Mouse (Mus musculus) A20 (cell line): ENCODE data around the gene Abca7.
A peak's percentile ranks its signal among the peaks of the same experiment; 100 is the strongest.

Experiments used
- DNase-seq: peaks from one replicate; pipeline ENCODE4 v3.0.0-alpha.2; 2011; ENCODE audit warnings: low read depth, low spot score

Abca7 gene

DNA sequence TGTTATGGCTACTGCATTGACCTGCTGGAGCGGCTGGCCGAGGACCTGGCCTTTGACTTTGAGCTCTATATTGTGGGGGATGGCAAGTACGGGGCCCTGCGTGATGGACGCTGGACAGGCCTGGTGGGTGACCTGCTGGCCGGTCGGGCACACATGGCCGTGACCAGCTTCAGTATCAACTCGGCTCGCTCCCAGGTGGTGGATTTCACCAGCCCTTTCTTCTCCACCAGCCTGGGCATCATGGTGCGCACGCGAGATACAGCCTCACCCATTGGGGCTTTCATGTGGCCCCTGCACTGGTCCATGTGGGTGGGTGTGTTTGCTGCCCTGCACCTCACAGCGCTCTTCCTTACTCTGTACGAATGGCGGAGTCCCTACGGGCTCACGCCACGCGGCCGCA lies 22.2 kb upstream of the Abca7 start:
- DNase-seq, result no peak

DNA sequence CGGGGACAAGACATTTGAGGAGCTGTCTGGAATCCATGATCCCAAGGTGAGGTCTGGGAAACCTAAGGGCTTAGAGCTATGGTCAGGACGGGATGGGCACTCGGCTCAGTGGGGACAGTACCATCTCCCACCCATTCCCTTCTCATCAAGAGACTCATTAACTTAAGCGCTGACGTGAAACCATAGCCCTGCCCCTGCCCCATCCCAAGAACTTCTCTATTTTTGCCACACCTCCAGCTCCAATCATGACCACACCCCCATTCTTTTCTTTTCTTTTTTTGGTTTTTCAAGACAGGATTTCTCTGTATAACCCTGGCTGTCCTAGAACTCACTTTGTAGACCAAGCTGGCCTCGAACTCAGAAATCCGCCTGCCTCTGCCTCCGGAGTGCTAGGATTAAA lies 21.6 kb upstream of the Abca7 start:
- no peak for DNase-seq

DNA sequence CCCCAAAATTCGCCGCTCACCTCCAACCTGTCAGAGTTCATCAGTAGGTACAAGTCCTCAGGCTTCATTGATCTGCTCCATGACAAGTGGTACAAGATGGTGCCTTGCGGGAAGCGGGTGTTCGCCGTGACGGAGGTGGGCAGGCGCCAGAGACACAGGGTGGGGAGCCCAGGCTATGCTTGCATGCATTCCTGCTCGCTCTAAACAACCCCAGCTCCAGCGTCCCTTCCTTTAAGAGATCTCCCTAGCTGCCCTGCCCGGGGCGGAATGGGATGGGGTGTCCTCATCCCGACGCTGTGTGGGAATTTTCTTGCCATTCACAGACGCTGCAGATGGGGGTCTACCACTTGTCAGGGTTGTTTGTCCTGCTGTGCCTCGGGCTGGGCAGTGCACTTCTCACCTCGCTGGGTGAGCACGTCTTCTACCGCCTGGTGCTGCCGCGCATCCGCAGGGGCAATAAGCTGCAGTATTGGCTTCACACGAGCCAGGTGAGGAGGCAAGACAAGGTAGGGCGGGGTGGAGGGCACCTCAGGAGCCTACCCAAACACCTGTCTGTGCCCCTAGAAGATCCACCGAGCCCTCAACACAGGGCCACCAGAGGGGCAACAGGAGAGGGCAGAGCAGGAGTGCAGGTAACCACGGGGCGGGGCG lies 20.1 kb upstream of the Abca7 start:
- no peak for DNase-seq

DNA sequence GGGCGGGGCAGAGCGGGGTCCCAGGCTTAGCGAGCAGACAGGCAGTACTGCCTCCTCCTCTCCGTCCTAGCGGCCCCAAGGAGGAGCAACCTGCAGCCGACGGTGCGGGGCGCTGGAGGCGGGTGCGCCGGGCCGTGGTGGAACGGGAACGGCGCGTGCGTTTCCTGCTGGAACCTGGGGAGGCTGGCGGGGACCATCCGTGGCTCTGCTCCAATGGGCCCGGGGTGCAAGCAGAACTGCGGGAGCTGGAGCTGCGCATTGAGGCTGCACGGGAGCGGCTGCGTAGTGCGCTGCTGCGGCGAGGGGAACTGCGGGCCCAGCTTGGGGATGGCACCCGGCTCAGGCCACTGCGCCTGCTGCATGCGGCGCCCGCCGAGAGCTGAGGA lies 19.6 kb upstream of the Abca7 start:
- DNase-seq, result no peak

DNA sequence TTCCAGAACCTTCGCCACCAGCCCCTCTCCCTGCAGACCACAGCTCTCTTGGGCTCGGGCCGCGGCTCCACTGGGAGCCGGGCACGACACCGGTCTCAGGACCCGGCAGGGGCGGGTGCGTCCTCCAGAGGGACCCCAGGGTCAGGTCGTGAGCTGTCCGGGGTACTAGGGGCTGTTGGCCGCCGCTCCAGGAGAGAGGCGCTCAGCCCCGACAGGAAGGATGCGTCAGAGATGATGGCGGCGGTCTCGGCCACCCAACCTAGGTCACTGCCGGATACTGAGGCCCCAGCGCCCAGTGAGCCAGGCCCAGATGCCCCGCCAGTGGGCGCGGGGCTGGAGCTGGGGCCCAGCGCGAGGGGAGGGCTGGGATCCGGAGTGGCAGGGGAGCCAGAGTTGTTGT lies 19.0 kb upstream of the Abca7 start:
- no peak for DNase-seq

DNA sequence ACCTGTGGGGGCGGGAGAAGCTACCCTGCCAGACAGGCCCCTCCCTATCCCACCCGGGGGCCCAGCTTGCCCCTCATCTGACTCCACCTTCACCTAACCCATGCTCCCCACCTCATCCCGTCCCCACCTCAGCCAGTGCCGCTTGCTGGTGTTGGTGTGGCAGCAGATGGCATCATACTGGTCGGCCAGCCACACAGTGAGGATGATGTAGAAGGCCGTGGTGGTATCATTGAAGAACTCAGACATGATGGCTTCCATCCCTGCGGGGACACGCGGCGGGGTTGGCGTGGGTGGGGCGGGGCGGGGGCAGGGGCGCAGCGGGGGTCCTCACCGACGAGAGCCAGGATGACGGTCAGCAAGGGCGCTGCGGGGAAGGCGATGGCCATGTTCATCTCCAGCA lies 18.2 kb upstream of the Abca7 start:
- DNase-seq, result no peak

DNA sequence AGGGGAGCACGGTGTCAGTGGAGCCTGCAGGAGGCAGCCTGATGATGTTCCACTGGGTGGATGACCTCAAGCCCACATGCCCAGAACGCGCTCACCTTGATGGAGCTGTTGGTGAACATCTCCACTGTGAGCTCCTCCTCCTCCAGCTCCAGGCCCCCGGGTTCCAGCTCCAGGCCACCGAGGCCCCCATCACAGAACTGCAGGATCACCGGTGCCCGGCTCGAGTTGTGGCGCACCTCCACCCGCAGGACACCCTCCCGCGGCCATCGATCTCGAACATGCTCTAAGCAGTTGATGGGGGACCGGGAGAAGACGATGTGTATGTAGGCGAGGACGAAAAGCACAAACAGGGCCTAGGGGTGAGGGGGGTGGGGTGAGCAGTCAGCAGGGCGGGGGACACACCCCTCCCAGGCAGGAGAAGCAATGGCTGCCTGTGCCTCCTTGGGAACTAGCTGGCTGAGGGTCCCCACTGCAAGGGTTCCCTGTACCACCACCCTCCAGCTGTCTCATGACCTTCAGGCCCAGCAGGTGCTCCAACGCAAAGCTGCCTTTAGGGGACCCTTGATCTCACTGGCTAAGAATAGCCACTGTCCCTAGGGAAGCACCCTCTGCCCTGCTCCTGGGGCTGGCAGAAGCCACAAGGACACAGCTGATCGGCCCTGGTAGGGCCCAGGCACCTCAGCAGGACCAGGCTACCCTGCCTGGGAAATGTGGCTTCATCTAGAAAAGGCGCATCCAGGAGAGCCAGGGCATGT lies 16.7 kb upstream of the Abca7 start:
- no peak for DNase-seq

DNA sequence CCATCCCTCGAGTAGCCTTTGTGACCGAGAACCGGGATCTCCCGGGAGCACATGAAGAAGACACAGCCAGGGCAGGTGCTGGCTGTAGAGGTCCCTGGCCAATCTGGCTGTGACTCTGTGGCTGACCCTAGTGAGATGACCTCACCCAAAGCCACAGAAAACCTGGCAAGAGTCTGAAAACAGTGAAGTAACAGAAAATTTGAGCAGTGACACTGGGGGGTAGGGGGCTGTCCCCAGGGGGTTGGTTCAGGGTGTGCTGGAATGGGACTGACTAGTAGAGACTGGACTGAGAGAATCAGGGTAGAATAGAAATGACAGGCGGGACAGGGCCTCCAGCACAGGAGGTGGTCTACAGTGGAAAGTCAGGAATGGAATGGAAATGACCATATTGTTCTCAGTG lies 13.1 kb upstream of the Abca7 start:
- DNase-seq, result no peak

DNA sequence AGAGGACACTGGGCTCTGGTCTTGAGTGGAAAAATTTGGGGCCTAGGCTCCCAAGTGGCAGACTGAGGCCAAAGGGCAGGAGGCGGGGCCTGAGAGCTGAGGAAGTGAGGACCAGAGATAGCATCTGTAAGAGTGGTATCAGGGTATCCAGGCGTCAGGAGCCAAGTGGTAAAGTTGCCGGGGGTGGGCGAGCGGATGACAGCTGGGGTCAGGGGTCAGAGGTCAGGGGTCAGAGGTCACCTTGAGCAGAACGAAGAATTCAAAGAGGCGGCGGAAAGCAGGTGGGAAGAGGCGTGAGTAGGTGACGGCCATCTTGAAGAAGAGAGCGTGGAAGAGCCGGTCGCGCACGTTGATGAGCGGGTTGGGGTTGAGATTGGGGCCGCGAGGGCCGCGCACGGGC lies 12.6 kb upstream of the Abca7 start:
- DNase-seq, result peak; percentile 77

DNA sequence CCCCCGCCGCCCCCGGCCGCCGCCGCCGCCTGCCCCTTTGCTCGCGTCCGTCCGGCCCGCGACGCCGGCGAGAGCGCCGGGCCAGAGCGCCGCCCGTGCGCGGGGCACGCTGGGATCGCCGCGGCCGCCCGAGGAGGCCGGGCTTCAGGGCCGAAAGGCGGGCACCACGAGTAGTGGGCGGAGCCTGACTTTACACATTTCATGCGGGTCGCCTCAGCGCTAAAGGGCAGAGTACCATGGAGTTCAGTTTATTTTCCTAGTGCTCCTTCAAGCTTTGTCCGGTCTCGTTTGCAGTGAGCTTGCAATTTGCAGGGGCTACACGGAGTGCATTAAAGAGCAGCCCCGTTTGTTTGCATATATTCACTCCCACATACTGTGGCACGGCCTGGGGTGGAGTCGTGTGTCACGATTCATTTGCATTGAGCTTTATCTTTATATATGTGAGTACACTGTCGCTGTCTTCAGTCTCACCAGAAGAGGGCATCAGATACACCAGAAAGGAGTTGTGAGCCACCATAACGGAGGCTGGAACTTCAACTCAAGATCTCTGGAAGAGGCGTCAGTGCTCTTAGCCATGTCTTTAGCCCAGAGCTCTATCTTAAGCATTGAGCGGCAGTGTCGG lies 12.0 kb upstream of the Abca7 start, which contains the start of gene Tmem259:
Gene Tmem259, minus strand, starts transcription at position 136 of the 622 bp plus-strand sequence.
- peak; percentile 97 for DNase-seq

DNA sequence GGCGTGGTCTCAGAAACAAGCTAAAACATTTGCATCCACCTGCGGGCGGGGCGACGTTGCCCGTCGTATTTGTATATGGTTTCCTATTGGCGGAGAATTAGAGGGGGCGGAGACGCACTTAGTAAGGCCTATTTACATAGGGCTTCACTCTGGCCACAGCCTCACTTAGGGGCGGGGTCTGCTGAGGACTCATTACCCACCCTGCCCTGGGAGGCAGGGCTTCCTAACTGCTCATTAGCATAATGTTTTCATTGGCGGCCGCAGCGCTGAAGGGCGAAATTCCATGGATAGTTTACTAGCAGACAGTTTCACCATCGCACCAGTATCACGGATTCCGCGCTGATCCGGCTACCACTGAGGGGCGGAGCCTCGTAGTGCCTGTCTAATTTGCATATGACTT lies 11.4 kb upstream of the Abca7 start:
- DNase-seq, result peak; percentile 100

DNA sequence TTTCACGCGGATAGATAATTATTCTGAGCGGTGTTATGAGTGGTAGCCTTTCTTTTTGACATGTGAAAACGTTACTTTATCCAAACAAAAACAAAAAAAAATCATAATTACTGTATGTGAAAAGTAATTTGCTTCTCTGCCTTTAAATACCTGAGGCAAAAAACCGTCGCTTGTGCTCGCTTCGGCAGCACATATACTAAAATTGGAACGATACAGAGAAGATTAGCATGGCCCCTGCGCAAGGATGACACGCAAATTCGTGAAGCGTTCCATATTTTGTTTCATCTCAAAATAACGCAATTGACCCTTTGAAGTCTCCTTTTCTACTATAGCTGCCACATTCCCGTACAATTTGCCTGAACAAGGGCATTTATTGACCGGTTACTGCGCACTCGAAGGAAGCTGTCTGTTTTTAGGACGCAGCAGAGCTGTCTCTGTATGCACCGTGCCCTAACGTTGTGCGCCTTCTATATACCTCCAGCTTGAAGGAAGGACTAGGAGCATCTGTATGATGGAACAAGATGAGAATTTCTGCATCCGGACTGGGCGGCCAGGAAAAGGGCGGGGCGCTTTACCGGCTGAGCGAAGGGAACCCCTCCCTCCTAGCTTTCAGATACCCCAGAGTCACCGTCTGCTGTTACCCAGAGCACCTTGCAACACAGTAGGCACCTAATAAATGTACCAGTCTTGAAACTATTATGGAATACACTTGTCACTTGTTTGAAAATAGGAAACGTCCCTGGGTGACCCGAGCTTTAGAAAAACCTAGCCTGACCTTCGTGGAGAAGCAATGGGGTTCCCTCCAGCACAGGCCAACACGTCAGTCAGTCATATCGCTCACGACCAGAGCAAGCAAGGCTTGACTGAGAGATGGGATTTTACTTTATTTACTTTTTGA lies 10.7 kb upstream of the Abca7 start:
- DNase-seq, result peak; percentile 91

DNA sequence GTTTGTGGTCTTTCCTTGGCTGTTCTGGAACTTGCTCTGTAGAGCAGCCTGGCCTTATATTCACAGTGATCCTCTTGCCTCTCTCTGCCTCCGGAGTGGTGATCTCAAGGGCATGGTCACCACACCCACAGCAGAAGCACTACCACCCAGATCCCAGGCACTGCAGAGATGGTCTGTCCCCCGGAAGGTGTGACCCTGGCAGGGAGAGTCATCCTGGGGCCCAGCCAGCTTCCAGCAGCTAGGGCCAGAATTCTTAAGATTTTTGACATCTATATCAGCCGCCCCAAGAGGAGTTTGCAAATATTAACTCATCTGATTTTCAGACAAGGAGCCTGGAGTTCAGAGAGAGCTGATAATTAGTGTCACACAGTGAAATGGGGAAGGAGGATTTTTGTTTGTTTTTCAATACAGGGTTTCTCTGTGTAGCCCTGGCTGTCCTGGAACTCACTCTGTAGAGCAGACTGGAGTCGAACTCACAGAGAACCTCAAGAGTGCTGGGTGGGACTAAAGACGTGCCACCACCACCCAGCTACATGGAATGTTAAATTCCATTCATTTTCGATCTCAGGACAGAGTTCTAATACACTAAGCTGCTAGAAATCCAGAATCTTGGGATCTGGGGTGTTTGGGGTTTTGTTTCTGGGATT lies 9.9 kb upstream of the Abca7 start:
- DNase-seq, result peak; percentile 57

DNA sequence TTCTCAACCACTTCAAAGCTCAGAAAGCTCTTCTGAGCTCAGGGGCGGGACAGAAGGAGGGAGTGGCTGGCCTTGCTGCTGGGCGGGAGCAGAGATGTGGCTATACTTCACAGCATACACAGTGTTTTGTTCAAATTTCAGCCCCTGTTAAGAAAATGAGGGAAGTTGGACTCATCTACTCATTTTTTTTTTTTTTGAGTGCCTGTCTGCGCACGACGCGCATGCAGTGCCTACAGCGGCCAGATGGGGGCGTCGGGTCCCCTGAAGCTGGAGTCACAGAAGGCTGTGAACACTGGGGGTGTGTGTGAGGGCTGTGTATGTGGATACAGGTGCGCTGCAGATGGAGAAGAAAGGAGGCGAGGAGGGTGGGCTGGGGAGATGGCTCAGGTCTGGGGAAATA lies 9.3 kb upstream of the Abca7 start:
- peak; percentile 96 for DNase-seq

DNA sequence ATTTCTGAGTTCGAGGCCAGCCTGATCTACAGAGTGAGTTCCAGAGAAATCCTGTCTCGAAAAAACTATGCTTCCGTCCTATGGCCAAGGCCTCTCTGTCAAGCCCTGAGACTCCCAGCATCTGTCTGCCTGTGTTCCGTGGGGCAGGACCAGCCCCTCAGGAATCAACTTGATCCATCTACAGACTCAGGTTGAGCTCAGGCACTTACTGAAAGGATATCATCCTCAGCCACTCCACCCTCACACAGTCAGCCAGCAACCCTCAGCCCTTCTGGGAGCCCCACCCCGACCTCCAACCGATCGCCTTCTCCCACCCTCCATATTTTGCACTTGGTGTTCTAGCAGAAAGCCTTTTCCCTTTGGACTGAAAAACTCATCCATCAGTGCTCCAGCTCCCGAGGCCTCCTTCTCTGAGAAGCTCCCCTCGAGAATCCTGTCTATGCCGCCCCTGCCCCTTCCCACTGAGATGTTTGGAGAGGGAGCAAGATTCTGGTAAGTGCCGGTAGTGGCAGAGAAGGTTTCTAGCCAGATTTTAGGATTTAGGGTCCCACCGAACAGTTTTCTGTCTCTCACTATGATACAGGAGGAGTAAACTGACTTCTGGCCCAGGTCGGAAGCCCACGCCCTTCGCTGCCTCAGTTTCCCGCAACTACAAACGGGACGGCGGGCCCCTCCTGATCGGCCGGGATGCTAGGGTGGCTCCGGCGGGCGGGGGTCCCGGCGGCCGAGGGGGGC lies 8.4 kb upstream of the Abca7 start:
- DNase-seq, result peak; percentile 41

DNA sequence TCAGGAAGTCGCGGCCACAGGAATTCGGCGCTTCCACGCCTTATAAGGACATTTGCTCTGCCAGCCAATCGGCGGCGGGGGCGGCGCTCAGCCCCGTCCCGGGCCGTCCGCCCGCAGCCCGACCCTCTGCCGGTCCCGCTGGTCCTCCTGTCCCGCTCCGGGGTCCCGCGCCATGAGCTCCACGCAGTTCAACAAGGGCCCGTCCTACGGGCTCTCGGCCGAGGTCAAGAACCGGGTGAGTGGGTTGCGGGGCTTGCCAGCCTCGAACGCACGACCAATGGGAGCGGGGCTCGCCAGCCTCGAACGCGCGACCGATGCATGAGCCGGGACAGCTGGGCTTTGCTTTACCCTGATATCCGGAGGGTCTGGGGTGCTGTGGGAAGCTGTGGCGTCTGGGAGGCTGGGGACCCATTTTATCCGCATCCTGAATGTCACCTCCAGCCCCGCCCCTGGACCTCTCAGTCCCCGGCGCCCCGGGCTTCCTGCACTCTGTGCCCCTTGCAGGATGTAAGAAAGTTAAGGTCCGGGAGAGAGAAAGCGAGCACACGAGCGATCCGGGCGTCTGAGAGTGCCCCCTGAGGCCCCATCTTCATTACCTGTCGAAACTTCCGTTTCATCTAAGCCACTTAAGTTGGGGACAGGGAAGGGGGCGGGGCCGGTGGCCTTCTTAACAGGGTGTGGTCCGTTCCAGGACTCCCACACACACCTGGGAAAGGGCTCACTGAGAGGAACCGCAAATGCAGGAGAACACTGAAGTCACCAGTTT lies 7.6 kb upstream of the Abca7 start, which contains the start of gene Cnn2:
Gene Cnn2, plus strand, starts transcription at position 79 of the 766 bp plus-strand sequence.
- peak; percentile 82 for DNase-seq

DNA sequence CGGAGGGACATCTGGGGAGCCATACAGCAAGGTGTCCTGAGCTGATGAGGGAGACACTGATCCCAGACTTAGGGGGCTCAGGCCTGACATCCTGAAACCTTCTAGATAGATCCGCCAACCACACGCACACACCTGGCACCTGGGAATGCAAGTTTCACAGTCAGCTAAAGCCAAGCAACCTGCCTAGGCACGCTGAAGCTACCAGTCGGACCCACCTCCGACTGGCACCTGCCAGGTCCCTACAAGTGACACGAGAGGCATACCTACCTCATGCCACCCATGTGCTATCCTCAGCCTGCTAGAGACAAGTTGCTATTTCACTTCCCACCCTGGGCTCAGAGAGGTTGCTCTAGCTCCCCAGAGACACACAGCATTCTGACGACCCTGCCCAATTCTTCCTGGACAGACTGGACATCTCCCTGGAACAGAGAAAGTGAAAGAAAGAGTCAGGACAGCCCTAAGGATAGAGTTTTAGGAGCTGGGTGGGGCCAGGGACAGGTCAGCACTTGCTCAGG lies 7.0 kb upstream of the Abca7 start:
- no peak for DNase-seq

DNA sequence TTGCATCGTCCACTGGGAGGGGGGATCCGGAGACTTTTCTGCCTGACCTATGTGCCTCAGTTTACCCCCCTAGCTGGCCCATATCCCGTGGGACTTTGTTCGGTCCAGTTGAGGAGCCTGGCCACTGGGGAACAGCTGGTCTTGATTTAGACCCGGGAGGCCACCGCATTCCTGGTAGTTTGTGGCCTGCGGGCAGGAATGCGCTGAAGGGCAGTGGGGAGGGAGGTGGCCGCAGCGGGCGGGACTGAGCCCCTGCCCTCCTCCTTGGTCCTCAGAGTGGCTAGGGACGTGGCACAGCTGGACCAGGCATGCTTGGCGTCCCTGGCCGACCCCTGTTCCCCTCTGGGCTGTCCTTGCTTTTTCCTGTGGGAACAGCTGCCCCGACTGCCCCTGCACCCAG lies 6.4 kb upstream of the Abca7 start:
- no peak for DNase-seq

DNA sequence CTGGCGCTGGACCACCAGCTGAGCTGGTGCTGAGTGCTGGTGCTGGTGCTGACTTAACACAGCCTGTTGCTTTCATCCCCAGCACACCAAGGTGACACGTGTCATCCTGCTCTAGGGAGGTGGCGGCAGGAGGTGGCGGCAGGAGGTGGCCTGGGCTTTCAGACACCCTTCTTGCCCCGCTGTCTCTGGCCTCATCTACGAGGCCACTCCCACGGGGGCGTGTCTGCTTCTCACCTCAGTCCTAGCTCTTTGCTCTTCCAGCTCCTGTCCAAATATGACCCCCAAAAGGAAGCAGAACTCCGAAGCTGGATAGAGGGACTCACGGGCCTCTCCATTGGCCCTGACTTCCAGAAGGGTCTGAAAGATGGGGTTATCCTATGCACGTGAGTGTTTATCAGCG lies 5.2 kb upstream of the Abca7 start:
- DNase-seq, result peak; percentile 27

DNA sequence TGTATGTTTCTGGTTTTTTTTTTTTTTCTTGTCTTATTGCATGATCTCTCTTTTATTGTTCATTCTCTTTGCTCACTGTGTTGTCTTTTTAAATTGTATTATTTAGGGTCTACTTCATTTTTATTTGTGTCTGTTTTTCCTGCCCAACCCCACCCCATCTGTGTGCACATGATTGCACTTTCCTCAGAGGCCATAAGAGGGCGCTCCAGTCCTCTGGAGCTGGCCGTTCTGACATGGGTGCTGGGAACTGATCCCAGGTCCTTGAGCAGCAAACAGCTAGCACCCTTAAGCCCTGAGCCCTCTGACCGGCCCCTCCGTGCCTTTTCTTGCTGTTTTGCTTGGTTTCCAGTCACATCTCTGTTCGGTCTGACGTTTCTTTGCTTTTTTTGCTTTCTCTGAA lies 4.7 kb upstream of the Abca7 start:
- DNase-seq, result no peak
